Mouse (Mus musculus): ENCODE data around the gene Olfr613. TPM values are rescaled to one million over a fixed set of nuclear protein-coding genes. Genes with fewer than 3 reads are reported as not detected.

The Olfr613 gene
- not detected for total RNA-seq (2023)

GRCm38 (mm10) chr7:103547774-103548173 is at the start of gene Olfr613:
Olfr613 (plus strand) TSS chr7:103548074.

GRCm38 (mm10) chr7:103512022-103512421 is 35.9 kb upstream of the Olfr613 start, which contains the start of gene Olfr610:
Olfr610 (minus strand) TSS chr7:103512122.

GRCm38 (mm10) chr7:103520746-103521145 is 27.1 kb upstream of the Olfr613 start, which contains the start of gene Olfr611:
Olfr611 (minus strand) TSS chr7:103520846.

GRCm38 (mm10) chr7:103542617-103543016 is 5.3 kb upstream of the Olfr613 start, which contains the start of gene Olfr612:
Olfr612 (minus strand) TSS chr7:103542717.

GRCm38 (mm10) chr7:103555779-103556178 is 7.9 kb downstream of the Olfr613 start, which contains the start of gene Olfr615:
Olfr615 (plus strand) TSS chr7:103556079.

GRCm38 (mm10) chr7:103569043-103569442 is 21.2 kb downstream of the Olfr613 start, which contains the start of gene Olfr616:
Olfr616 (minus strand) TSS chr7:103569143.

GRCm38 (mm10) chr7:103572761-103573160 is 24.9 kb downstream of the Olfr613 start, which contains the start of gene Olfr617:
Olfr617 (plus strand) TSS chr7:103573061.

GRCm38 (mm10) chr7:103589803-103590202 is 41.9 kb downstream of the Olfr613 start, which contains the start of gene Olfr618:
Olfr618 (plus strand) TSS chr7:103590103.

GRCm38 (mm10) chr7:103600275-103600674 is 52.4 kb downstream of the Olfr613 start, which contains the start of gene Olfr619:
Olfr619 (plus strand) TSS chr7:103600575.

Other genes with a start within 250 kb of the Olfr613 start
- not detected for gene Olfr596, start 242.4 kb upstream of the Olfr613 start, total RNA-seq (2023)
- gene Olfr597, start 231.8 kb upstream of the Olfr613 start, total RNA-seq (2023): not detected
- not detected for gene Olfr598, start 224.5 kb upstream of the Olfr613 start, total RNA-seq (2023)
- gene Olfr599, start 212.2 kb upstream of the Olfr613 start, total RNA-seq (2023): not detected
- not detected for gene Olfr600, start 198.4 kb upstream of the Olfr613 start, total RNA-seq (2023)
- not detected for gene Olfr601, start 185.4 kb upstream of the Olfr613 start, total RNA-seq (2023)
- gene Olfr603, start 161.9 kb upstream of the Olfr613 start, total RNA-seq (2023): not detected
- gene Usp17lc, start 133.0 kb upstream of the Olfr613 start, total RNA-seq (2023): not detected
- gene Olfr605, start 102.6 kb upstream of the Olfr613 start, total RNA-seq (2023): not detected
- not detected for gene Olfr606, start 99.0 kb upstream of the Olfr613 start, total RNA-seq (2023)
- under 1 TPM in 1 of 2 experiments, not detected in 1; 0.07 TPM for gene Olfr607, start 83.9 kb upstream of the Olfr613 start, total RNA-seq (2023)
- gene Olfr608, start 78.2 kb upstream of the Olfr613 start, total RNA-seq (2023): not detected
- not detected for gene Olfr609, start 50.0 kb upstream of the Olfr613 start, total RNA-seq (2023)
- gene Olfr610, start 36.0 kb upstream of the Olfr613 start, total RNA-seq (2023): not detected
- not detected for gene Olfr611, start 27.2 kb upstream of the Olfr613 start, total RNA-seq (2023)
- gene Olfr612, start 5.4 kb upstream of the Olfr613 start, total RNA-seq (2023): not detected
- gene Olfr615, start 8.0 kb downstream of the Olfr613 start, total RNA-seq (2023): not detected
- not detected for gene Olfr616, start 21.1 kb downstream of the Olfr613 start, total RNA-seq (2023)
- gene Olfr617, start 25.0 kb downstream of the Olfr613 start, total RNA-seq (2023): not detected
- not detected for gene Olfr618, start 42.0 kb downstream of the Olfr613 start, total RNA-seq (2023)
- not detected for gene Olfr619, start 52.5 kb downstream of the Olfr613 start, total RNA-seq (2023)
- gene Olfr620, start 64.5 kb downstream of the Olfr613 start, total RNA-seq (2023): not detected
- gene Olfr622, start 94.6 kb downstream of the Olfr613 start, total RNA-seq (2023): not detected
- gene Olfr623, start 115.6 kb downstream of the Olfr613 start, total RNA-seq (2023): not detected
- gene Olfr624, start 123.1 kb downstream of the Olfr613 start, total RNA-seq (2023): not detected
- gene Olfr625-ps1, start 134.6 kb downstream of the Olfr613 start, total RNA-seq (2023): not detected
- not detected for gene Olfr243, start 166.6 kb downstream of the Olfr613 start, total RNA-seq (2023)
- gene Olfr628, start 182.3 kb downstream of the Olfr613 start, total RNA-seq (2023): not detected
- gene Olfr629, start 196.9 kb downstream of the Olfr613 start, total RNA-seq (2023): not detected
- gene Olfr630, start 209.3 kb downstream of the Olfr613 start, total RNA-seq (2023): not detected
- not detected for gene Olfr69, start 223.5 kb downstream of the Olfr613 start, total RNA-seq (2023)
- gene Olfr68, start 231.6 kb downstream of the Olfr613 start, total RNA-seq (2023): not detected
- not detected for gene Olfr67, start 243.7 kb downstream of the Olfr613 start, total RNA-seq (2023)

Measured in neutrophil, adult 83 days (primary cell).